Mouse (Mus musculus): ENCODE measurements around the gene Gm9857. TPM values are rescaled to one million over a fixed set of nuclear protein-coding genes. Genes with fewer than 3 reads are reported as not detected.

The Gm9857 gene
- polyA plus RNA-seq (2014; fragmentation: Illumina TruSeq; extraction: RNeasy Lipid Tissue Mini Kit (QIAGEN cat#74804); ENCODE audit: low read depth, low replicate concordance) = not detected

GRCm38 (mm10) chr3:108940001-108940633, at the start of gene Gm9857:
Gene Gm9857, minus strand, starts transcription at chr3:108940445.

GRCm38 (mm10) chr3:108939573-108939972, 672 bp downstream of the Gm9857 start, which contains the start of gene Henmt1:
Gene Henmt1, plus strand, starts transcription at chr3:108939873.

DNA sequence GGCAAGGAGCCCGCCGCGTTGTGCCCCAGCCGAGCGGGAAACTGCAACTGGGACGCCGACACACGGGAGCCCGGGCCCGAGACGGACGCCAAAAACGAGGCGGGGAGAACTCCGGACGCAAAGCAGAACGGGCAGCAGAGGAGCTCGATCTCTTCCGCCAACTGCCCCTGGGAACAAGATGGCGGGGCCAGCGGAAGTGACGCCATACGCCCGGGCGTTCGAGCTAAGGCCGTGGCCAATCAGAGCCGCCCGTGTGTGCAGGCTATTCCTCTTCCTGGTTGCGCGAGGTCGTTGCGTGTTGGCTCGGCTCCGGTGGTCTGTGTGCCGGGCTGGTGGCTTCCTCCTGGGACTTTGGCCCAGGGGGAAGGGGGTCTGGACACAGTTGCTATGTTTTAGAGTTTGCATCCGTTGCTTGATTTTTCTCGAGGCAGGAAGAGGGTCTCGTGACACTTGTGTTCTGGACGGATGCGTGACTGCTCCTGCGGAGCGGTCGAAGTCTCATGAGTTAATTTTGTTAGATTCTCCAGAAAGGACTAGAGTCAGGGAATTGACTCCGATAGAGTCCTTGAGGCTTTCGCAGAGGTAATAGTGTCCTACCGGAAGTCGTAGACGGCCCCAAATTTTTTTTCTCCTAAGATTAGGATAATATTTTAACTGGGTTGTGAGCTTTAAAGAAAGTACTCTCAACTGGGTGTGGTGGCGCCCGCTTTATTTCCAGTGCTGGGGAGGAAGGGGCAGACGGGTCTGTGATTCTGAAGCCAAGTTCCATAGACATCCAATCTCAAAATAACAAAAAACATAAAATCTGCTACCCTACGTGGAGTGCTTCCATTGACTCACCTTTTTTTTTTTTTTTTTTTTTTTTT, 28.5 kb downstream of the Gm9857 start, which contains the start of gene Prpf38b:
Gene Prpf38b, minus strand, starts transcription at position 180 of the 866 bp plus-strand sequence.

Other genes starting within 250 kb of the Gm9857 start
- 4.9 TPM for gene Gpsm2, start 218.1 kb downstream of the Gm9857 start, polyA plus RNA-seq (2014; fragmentation: Illumina TruSeq; extraction: RNeasy Lipid Tissue Mini Kit (QIAGEN cat#74804); ENCODE audit: low read depth, low replicate concordance)
- gene Aknad1, start 200.8 kb downstream of the Gm9857 start, polyA plus RNA-seq (2014; fragmentation: Illumina TruSeq; extraction: RNeasy Lipid Tissue Mini Kit (QIAGEN cat#74804); ENCODE audit: low read depth, low replicate concordance) = not detected
- gene Stxbp3, start 99.9 kb downstream of the Gm9857 start, polyA plus RNA-seq (2014; fragmentation: Illumina TruSeq; extraction: RNeasy Lipid Tissue Mini Kit (QIAGEN cat#74804); ENCODE audit: low read depth, low replicate concordance) = 191 TPM
- gene Fndc7, start 50.4 kb downstream of the Gm9857 start, polyA plus RNA-seq (2014; fragmentation: Illumina TruSeq; extraction: RNeasy Lipid Tissue Mini Kit (QIAGEN cat#74804); ENCODE audit: low read depth, low replicate concordance) = 0.87 TPM
- 171 TPM for gene Prpf38b, start 28.7 kb downstream of the Gm9857 start, polyA plus RNA-seq (2014; fragmentation: Illumina TruSeq; extraction: RNeasy Lipid Tissue Mini Kit (QIAGEN cat#74804); ENCODE audit: low read depth, low replicate concordance)
- not detected for gene Henmt1, start 572 bp downstream of the Gm9857 start, polyA plus RNA-seq (2014; fragmentation: Illumina TruSeq; extraction: RNeasy Lipid Tissue Mini Kit (QIAGEN cat#74804); ENCODE audit: low read depth, low replicate concordance)
- gene Fam102b, start 87.2 kb upstream of the Gm9857 start, polyA plus RNA-seq (2014; fragmentation: Illumina TruSeq; extraction: RNeasy Lipid Tissue Mini Kit (QIAGEN cat#74804); ENCODE audit: low read depth, low replicate concordance) = 15.9 TPM
- not detected for gene Slc25a54, start 140.0 kb upstream of the Gm9857 start, polyA plus RNA-seq (2014; fragmentation: Illumina TruSeq; extraction: RNeasy Lipid Tissue Mini Kit (QIAGEN cat#74804); ENCODE audit: low read depth, low replicate concordance)
- gene Slc25a24, start 182.7 kb upstream of the Gm9857 start, polyA plus RNA-seq (2014; fragmentation: Illumina TruSeq; extraction: RNeasy Lipid Tissue Mini Kit (QIAGEN cat#74804); ENCODE audit: low read depth, low replicate concordance) = 187 TPM

All from adrenal gland, adult 10 weeks (tissue).